Mouse (Mus musculus) kidney, embryonic 16.5 days (tissue): ENCODE results near the gene Hsf5. TPM values are rescaled to one million over a fixed set of nuclear protein-coding genes. Genes with fewer than 3 reads are reported as not detected.

Source experiments
- ATAC-seq: fragments of 200-750 bp; cut with Nextera tagmentation; 2 replicates; pipeline ENCODE4 v1.8.0; 2017; ENCODE audit warnings: moderate TSS enrichment; ENCODE audit not compliant: low FRiP score, low TSS enrichment
- H3K27ac ChIP-seq: fragments of 300-500 bp; sonication (generic); 2 replicates; pipeline ENCODE4 v1.5.1; 2014; ENCODE audit warnings: low read length
- H3K27me3 ChIP-seq: fragments of 300-500 bp; sonication (generic); 2 replicates; pipeline ENCODE4 v1.6.1; 2014; ENCODE audit warnings: low read length, control low read depth, mixed read lengths; ENCODE audit not compliant: insufficient read depth
- H3K36me3 ChIP-seq: fragments of 300-500 bp; sonication (generic); 2 replicates; pipeline ENCODE4 v1.6.1; 2014; ENCODE audit warnings: low read length, control low read depth, mixed read lengths; ENCODE audit not compliant: insufficient read depth
- H3K4me1 ChIP-seq: fragments of 300-500 bp; sonication (generic); 2 replicates; pipeline ENCODE4 v1.6.1; 2014; ENCODE audit warnings: low read length, control low read depth, mixed read lengths; ENCODE audit not compliant: insufficient read depth
- H3K4me2 ChIP-seq: fragments of 300-500 bp; sonication (generic); replicated peaks from 2 replicates; pipeline ENCODE4 v1.6.1; 2014; ENCODE audit warnings: low read depth, low read length
- H3K4me3 ChIP-seq: fragments of 300-500 bp; sonication (generic); 2 replicates; pipeline ENCODE4 v1.5.1; 2014; ENCODE audit warnings: mild to moderate bottlenecking, low read length
- H3K9ac ChIP-seq: fragments of 300-500 bp; sonication (generic); replicated peaks from 2 replicates; pipeline ENCODE4 v1.6.1; 2014; ENCODE audit warnings: low read length
- H3K9me3 ChIP-seq: fragments of 300-500 bp; sonication (generic); 2 replicates; pipeline ENCODE4 v1.6.1; 2016; ENCODE audit warnings: low read length, control low read depth
- WGBS: fragments of 180-500 bp; shearing (Covaris S2); extraction: QIAGEN DNeasy Blood & Tissue Kit; methylation state at CpG from one replicate; pipeline ENCODE4 v1.1.7; 2014; 5-methylcytosine and 5-hydroxymethylcytosine counted together
- polyA plus RNA-seq: library from polyadenylated mRNA; unstranded; fragments of >200 nt; fragmentation: Nextera tagmentation; extraction: Ambion mirVana; gene quantifications from 2 replicates; pipeline ENCODE4 v1.2.1, GENCODE M21; 2015

The Hsf5 gene
- polyA plus RNA-seq, 1 experiment from 2014 or later = 0.17 TPM

GRCm38 (mm10) chr11:87678976-87679375 is 62.0 kb downstream of the Hsf5 start:
- Histone ChIP-seq H3K27ac (no peak overlapping the region), H3K9me3 (no peaks in the 10 kb centered on the region), H3K4me2 (no peak overlapping the region), H3K27me3 (no peaks in the 10 kb centered on the region), H3K4me3 (no peak overlapping the region), H3K9ac (no peak overlapping the region), H3K4me1 (no peaks in the 10 kb centered on the region), H3K36me3 (no peaks in the 10 kb centered on the region)
- WGBS = 89% methylated on average over 7 of the region's 7 CpGs
- no peak for ATAC-seq

DNA sequence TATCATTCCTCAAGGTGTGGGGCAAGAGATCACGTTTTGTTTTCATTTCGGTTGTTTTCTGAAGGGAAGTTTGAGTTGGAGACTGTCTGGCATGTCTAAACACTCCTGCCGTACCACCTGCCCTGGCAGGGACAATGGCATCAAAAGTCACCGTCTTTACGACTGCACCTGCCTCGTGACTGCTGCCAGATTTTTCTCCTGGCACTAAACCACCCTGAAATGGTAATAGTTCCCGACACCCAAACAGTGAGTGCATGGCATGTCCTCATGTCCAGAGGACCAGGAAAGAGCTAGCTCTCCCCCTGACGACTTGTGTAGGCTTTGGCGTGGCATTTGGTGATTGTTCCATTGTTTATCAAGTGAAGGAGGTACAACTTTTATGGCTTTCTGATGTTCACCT is 63.8 kb downstream of the Hsf5 start:
- Histone ChIP-seq H3K9ac (no peak overlapping the region), H3K9me3 (no peaks in the 10 kb centered on the region), H3K27me3 (no peaks in the 10 kb centered on the region), H3K27ac (no peak overlapping the region), H3K4me1 (no peaks in the 10 kb centered on the region), H3K4me3 (no peak overlapping the region), H3K36me3 (no peaks in the 10 kb centered on the region), H3K4me2 (no peak overlapping the region)
- 71% methylated on average over 9 of the region's 9 CpGs for WGBS
- no peak for ATAC-seq

DNA sequence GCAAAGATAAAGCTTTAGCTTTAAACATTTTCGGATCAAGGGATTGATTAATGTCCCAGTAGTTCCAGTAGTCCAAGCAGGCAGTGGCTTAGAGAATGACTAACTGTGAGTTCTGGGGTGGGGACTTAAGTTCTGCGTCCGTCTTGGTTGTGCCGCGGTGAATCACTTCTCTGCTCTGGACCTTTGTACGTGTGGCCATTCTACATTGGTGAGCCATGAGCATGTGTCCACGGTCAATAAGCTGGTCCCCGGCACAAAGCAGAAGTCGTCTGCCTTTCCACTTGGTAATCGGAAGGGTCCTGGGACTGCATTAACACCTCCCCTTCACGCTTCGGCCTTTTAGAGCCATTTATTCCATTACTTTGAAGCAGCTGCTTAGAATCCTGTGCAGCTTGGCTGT is 65.1 kb downstream of the Hsf5 start:
- Histone ChIP-seq H3K9ac (no peak overlapping the region), H3K27ac (no peak overlapping the region), H3K9me3 (no peaks in the 10 kb centered on the region), H3K4me2 (no peak overlapping the region), H3K27me3 (no peaks in the 10 kb centered on the region), H3K4me3 (no peak overlapping the region), H3K36me3 (no peaks in the 10 kb centered on the region), H3K4me1 (0 out of 2 replicates have a peak, but pooled peaks cover under 1% of the 10 kb centered on the region)
- 45% methylated on average over 12 of the region's 12 CpGs for WGBS
- no peak for ATAC-seq

DNA sequence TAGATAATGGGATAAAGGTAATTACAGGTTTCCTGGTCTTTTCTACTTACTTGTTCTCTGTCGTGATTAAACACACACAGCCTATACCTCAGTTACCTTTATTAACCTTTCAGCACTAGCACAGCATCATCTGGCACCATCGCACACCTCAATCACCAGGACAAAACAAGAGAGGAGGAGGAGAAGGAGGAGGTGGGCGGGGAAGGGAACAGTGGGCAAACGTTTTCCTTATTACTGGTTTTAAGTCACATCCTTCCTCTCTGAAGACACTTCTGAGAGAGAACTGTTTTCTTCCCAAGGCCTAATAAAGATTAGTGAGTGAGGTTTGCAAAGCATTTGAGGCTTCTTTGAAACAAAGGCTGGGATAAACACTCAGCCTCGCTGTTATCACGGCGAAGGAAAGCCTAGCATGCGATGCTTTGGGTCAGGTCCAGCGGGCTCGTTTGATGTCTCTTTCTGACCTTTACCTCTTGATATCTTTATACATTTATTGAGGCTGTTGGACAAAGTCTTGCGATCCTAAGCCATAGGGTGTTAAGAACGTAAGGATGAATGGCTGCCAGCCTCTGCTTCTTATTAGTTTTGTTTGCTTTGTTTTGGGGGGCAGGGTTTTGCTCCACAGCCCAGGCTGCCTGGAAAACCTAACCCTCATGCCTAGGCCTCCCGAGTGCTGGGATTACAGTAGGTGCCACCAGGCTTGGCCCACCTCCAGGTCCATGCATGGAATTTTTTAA is 66.0 kb downstream of the Hsf5 start:
- Histone ChIP-seq H3K4me2 (no peak overlapping the region), H3K4me3 (no peak overlapping the region), H3K27ac (no peak overlapping the region), H3K9me3 (no peaks in the 10 kb centered on the region), H3K27me3 (no peaks in the 10 kb centered on the region), H3K36me3 (no peaks in the 10 kb centered on the region), H3K4me1 (peaks cover 8% of the 10 kb centered on the region), H3K9ac (no peak overlapping the region)
- 23% methylated on average over 13 of the region's 13 CpGs for WGBS
- no peak for ATAC-seq

DNA sequence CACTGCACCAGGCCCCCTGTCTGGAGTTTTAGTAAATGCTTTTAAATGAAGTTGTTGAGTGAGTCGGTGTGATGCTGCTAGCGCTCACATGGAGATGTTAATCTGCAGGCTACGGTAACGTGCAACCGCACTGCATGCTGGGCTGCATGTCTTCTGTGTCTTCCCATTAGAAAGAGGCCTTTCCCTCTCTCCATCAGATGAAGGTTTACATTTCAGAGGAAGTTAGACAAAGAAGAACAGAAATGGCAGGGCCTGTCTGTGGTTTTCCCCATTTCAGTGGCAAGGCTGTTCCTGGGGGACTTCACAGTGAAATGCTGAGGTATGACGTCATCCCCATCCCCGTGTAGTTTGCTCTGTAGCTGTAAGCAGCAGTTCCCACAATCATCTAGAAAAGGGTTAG is 69.4 kb downstream of the Hsf5 start:
- Histone ChIP-seq H3K27ac (0 out of 2 replicates have a peak overlapping the region, but pooled peaks have one; percentile 21), H3K4me1 (peaks cover 35% of the 10 kb centered on the region)

DNA sequence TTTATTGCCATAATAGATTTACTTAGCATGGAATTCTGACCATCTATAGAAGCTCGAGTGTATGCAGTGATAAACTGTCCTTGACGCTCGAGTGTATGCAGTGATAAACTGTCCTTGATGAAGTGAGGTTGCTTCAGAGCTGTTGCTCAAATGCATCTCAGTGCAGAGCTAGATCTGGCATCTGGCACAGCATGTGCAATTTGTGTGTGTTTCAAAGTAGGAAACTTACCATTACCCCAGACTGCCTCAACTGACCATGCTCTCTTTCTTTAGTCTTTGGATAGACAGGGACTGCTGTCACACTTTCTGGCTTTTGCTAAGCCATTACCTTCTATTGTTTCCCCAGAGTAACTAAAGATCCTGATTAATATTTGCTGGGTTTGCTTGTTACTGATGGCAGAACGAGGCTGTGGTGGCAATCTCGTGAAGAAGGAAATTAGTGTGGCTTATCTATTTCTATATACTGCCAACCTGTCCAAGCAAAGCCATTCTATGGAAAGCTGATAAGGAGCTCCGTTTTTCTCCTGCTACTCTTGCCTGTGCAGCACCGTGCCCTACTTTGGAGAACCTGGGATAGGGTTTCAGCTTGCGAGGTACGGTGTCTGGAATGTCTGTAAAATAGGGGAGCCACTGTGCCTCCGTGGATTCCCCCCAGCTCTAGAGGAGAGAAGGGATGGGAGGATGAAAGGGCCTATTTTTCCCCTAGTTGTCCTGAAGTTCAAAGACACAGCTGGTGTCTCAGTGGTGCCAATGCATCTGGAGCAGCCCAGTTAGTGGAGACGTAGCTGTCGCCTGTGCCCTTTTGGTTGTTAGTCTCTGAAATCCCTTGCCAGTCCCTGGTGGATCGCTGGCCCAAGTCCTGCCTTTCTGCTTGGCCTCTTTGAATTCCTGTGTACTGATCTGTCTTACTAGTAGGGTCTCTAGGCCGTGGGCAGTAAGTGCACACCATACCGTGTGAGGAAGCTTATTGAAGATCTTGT is 70.6 kb downstream of the Hsf5 start:
- H3K27ac ChIP-seq = peak overlapping the region; percentile 90; the same call in 1 of the 2 replicates
- no peaks in the 10 kb centered on the region for H3K9me3 ChIP-seq
- H3K4me1 ChIP-seq = peaks cover 35% of the 10 kb centered on the region
- H3K4me2 ChIP-seq = no peak overlapping the region
- H3K9ac ChIP-seq = no peak overlapping the region
- no peak overlapping the region for H3K4me3 ChIP-seq
- WGBS = 57% methylated on average over 15 of the region's 15 CpGs
- ATAC-seq = no peak
- no peaks in the 10 kb centered on the region for H3K36me3 ChIP-seq
- H3K27me3 ChIP-seq = no peaks in the 10 kb centered on the region

More for the DNA sequence above, 69.4 kb downstream of the Hsf5 start:
- 55% methylated on average over 7 of the region's 7 CpGs for WGBS
- Histone ChIP-seq H3K27me3 (no peaks in the 10 kb centered on the region), H3K36me3 (no peaks in the 10 kb centered on the region), H3K4me2 (no peak overlapping the region), H3K9me3 (no peaks in the 10 kb centered on the region), H3K9ac (no peak overlapping the region), H3K4me3 (no peak overlapping the region)
- no peak for ATAC-seq

GRCm38 (mm10) chr11:87688478-87689203 is 71.7 kb downstream of the Hsf5 start:
- H3K27ac ChIP-seq = peak overlapping the region; percentile 90
- no peak for ATAC-seq
- peak overlapping the region; percentile 22; the same call in 1 of the 2 replicates for H3K4me2 ChIP-seq
- WGBS = 63% methylated on average over 11 of the region's 11 CpGs
- H3K9ac ChIP-seq = no peak overlapping the region
- no peak overlapping the region for H3K4me3 ChIP-seq
- no peaks in the 10 kb centered on the region for H3K36me3 ChIP-seq
- no peaks in the 10 kb centered on the region for H3K27me3 ChIP-seq
- peaks cover 35% of the 10 kb centered on the region for H3K4me1 ChIP-seq
- no peaks in the 10 kb centered on the region for H3K9me3 ChIP-seq

- 1% methylated on average over 7 of the region's 7 CpGs for WGBS
- no peaks in the 10 kb centered on the region for H3K36me3 ChIP-seq
- peak overlapping the region; percentile 32; the same call in 1 of the 2 replicates for H3K4me2 ChIP-seq
- H3K9ac ChIP-seq = no peak overlapping the region
- no peaks in the 10 kb centered on the region for H3K27me3 ChIP-seq
- peak; percentile 92 for ATAC-seq
- peaks cover 35% of the 10 kb centered on the region for H3K4me1 ChIP-seq
- H3K27ac ChIP-seq = peak overlapping the region; percentile 90
- H3K9me3 ChIP-seq = no peaks in the 10 kb centered on the region
- H3K4me3 ChIP-seq = no peak overlapping the region
Observed at GRCm38 (mm10) chr11:87689402-87689808, 72.4 kb downstream of the Hsf5 start.

DNA sequence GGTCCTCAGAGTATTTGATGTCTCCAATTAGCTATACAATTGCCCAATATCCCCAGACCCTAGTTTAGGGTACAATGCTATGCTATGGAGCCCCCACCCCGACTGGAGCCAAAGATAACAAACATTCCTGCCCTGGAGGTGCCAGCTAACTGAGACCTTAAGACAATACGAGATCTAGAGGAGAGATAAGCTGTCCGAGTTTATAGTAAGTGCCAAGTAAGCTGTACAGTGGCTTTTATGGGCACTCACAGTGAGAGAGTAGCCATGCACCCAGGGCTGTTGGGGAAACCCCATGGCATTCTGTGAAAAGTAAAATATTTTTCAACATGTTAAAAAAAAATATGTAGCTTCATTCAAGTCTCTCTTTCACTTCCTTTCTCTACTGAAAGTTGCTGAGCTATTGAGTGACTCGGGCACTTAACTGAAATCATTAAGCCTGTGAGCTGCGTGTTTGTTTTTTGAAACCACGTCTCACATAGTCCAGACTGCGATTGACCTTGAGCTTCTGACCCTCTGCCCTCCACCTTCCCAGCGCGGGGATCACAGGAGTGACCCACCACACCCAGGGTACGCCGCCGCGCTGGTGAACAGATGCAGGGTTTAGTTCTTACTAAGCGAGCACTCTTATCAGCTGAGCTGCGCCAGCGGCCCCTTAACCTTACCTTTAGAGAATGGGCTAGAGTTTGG is 73.2 kb downstream of the Hsf5 start:
- H3K9ac ChIP-seq = 0 out of 2 replicates have a peak overlapping the region, but pooled peaks have one; percentile 14
- peak; percentile 44; the same call in 1 of the 2 replicates for ATAC-seq

More for the DNA sequence above, 73.2 kb downstream of the Hsf5 start:
- Histone ChIP-seq H3K9me3 (no peaks in the 10 kb centered on the region), H3K27ac (peak overlapping the region; percentile 90), H3K4me2 (peak overlapping the region; percentile 32), H3K4me3 (no peak overlapping the region), H3K27me3 (no peaks in the 10 kb centered on the region), H3K36me3 (no peaks in the 10 kb centered on the region), H3K4me1 (peaks cover 35% of the 10 kb centered on the region)
- 45% methylated on average over 16 of the region's 16 CpGs for WGBS
